Mouse (Mus musculus): ENCODE results near the gene Bhmt2. TPM values are rescaled to one million over a fixed set of nuclear protein-coding genes. Genes with fewer than 3 reads are reported as not detected.

The Bhmt2 gene
- polyA plus RNA-seq (2014; fragmentation: Illumina TruSeq; extraction: RNeasy Lipid Tissue Mini Kit (QIAGEN cat#74804); ENCODE audit: low replicate concordance): not detected

DNA sequence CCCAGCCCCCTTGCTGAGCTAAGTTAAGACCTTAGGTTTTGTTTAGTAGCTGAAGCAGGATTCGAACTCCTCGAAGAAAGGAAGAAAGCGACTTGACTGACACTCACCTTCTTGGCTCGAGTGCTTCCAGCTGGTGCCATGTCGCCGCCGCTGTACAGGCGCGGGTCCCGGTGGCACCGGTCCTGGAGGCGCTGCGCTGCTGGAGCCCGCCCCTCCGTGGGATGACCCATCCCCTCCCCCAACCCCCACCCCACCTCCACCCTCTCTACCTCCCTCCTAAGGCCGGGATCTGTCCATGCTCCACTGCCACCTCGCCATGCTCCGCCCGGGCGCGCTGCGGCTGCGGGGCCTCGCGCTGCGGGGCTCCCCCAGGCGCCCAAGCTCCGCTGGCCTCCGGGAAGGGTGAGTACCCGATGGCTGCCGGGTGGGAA is at the start of gene Bhmt2, which contains the start of gene Dmgdh:
Gene Bhmt2 (minus strand): TSS at position 172 of the 431 bp plus-strand sequence.
Gene Dmgdh (plus strand): TSS at position 303 of the 431 bp plus-strand sequence.

DNA sequence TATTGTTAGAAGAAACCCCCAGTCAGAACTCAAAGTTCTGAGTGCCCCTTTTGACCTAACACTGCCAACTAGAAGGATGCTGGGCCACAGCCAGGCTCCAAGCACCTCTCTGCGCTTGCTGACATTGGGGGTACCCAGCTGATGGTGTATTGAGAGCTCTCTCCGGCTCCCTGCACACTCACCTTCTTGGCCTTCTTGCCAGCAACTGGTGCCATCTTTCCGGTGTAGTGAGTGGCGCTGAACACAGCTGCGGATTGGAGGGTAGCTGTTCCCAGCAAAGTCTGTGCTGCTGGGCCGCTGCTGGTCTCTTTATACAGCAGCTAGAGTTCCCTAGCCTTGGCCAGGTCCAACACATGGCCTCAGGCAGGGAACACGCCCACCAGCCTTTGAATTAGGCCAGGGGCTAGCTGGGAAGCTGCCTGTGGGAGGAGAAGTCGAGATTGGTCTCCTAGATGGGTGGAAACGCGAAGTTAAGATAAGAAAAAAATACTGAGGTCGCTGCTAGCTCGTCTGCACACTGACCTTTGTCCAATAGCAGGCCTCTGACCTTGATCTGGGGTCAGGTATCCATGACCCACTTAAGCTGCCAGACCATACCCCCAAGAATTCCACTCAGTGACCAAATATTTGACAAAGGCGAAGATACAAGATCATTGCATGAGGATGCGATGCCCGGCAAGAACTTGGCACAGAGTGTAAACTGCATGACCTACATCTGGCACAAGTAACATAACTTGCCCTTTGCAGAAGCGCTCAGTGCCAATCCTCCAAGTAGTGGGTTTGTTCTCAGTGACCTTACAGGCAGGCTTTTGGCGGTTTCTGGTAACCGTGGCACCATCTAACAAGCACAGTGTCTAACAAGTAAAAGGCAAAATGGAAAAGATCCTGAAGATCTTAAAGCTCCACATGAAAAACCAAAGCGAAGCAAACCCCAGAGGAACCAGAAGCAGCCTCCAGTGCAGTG is 36.5 kb downstream of the Bhmt2 start, which contains the start of gene Bhmt:
Gene Bhmt (minus strand): TSS at position 680 of the 964 bp plus-strand sequence.

Other genes starting within 250 kb of the Bhmt2 start
- 23.4 TPM for gene Jmy, start 174.5 kb downstream of the Bhmt2 start, polyA plus RNA-seq (2014; fragmentation: Illumina TruSeq; extraction: RNeasy Lipid Tissue Mini Kit (QIAGEN cat#74804); ENCODE audit: low replicate concordance)
- 1.5 TPM for gene Bhmt, start 36.3 kb downstream of the Bhmt2 start, polyA plus RNA-seq (2014; fragmentation: Illumina TruSeq; extraction: RNeasy Lipid Tissue Mini Kit (QIAGEN cat#74804); ENCODE audit: low replicate concordance)
- not detected for gene Dmgdh, start 131 bp upstream of the Bhmt2 start, polyA plus RNA-seq (2014; fragmentation: Illumina TruSeq; extraction: RNeasy Lipid Tissue Mini Kit (QIAGEN cat#74804); ENCODE audit: low replicate concordance)
- gene Arsb, start 97.3 kb upstream of the Bhmt2 start, polyA plus RNA-seq (2014; fragmentation: Illumina TruSeq; extraction: RNeasy Lipid Tissue Mini Kit (QIAGEN cat#74804); ENCODE audit: low replicate concordance): 8.4 TPM